Mouse (Mus musculus) CD8-positive naive resting alpha-beta T cell, adult 2 months (primary cell): ENCODE results near the gene Nudt3.
"Not testable (repeated sequence)": the region's sequence is repeated elsewhere in the genome, so short reads cannot be mapped to it uniquely, and the experiment has no call there.

Experiments used
- DNase-seq, 2 experiments: peaks; one replicate each; pipeline ENCODE4 v3.0.0; 2022; ENCODE audit warnings: low read depth in 2 of 2, low spot score in 2 of 2

Gene Nudt3

GRCm38 (mm10) chr17:27623360-27624326 is at the start of gene Nudt3:
Gene Nudt3 (minus strand): TSS chr17:27623495.
- peak; percentile 84 to 86 for DNase-seq

GRCm38 (mm10) chr17:27671720-27672119 is 48.4 kb upstream of the Nudt3 start:
- DNase-seq = no peak

- DNase-seq = no peak
Observed at GRCm38 (mm10) chr17:27658767-27659166, 35.5 kb upstream of the Nudt3 start.

DNA sequence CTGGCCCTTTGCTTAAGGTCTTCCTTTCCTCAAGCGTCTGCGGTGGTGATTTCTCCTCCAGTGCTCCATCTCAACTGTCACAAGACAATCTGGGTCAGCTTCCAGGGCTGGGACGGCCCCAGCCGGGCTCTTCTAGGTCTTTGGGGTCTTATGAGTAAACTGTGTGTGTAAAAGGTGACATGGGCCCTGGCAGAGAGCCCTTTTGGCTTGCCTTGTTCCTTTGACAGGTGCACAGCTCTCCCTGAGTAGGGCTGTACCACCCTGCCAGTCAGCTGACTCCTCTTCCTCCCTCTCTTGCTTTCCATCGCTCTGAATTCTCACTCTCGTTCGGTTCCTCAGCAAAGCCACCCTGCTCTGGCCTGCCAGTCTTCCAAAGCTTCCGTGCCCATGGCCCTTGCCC is 33.8 kb upstream of the Nudt3 start:
- no peak for DNase-seq

GRCm38 (mm10) chr17:27656414-27656813 is 33.1 kb upstream of the Nudt3 start:
- no peak for DNase-seq

DNA sequence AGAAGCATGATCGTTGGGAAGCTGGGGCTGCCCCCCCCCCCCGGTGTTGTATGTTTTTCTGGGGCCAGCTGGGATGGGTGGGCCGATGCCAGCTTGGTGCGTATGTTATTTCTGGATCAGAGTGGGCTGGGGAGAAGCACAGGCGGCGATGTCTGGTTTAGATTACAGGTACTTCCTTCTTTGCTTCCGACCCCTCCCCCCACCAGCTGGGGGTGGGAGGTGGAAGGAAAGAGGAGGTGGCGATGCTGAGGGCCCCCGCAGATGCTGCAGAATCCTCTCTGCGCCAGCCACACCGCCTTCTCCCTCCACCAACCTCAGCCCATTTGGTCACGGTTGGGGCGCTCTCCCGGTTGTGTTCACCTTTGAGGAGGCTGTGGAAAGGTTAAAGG is 32.7 kb upstream of the Nudt3 start:
- DNase-seq = peak; percentile 13 to 42

DNA sequence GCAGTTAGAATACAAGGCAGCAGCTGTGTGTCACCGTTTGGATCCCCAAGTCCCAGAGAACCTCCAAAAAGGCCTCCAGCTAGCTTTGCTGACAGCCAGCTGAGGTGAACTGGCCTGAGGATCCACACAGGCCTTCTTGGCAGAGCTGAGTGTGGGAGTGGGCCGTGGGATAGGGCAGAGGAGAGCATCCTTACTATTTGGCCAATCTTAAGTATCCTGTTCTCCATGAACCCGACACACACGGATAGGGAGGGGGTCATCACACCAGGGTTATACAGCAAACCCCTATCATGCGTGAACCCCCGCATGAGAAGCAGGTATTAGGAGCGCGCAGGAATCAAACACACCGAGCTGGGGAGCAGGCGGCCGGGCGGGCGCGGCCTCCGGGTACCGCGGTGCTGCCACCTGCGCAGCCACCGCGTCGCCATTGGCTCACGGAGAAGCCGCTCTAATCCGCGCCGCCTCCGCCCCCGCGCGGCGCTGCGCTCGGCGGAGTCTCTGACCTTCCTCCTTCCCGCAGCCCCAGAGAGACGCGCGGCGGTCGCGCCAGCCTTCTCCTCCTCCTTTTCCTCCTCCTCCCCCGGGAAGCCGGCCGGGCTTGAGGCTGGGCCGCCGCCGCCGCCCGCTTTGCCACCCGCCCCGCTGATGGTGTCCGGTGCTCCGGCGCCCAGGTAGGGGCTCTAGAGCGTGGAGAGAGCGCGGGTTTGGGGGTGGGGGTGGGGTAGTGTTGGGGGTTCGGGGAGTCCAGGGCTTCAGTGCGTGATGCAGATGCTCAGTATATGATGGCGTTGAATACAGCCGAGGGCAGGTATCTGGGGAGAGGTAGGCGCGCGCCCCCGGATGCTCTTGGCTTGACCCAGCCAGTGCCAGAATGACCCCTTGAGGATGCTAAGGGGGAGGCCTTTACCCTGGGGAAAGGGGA is 32.1 kb upstream of the Nudt3 start, which contains the start of gene Pacsin1:
Gene Pacsin1 (plus strand): TSS at position 421 of the 922 bp plus-strand sequence.
- DNase-seq = peak; percentile 41 to 47

DNA sequence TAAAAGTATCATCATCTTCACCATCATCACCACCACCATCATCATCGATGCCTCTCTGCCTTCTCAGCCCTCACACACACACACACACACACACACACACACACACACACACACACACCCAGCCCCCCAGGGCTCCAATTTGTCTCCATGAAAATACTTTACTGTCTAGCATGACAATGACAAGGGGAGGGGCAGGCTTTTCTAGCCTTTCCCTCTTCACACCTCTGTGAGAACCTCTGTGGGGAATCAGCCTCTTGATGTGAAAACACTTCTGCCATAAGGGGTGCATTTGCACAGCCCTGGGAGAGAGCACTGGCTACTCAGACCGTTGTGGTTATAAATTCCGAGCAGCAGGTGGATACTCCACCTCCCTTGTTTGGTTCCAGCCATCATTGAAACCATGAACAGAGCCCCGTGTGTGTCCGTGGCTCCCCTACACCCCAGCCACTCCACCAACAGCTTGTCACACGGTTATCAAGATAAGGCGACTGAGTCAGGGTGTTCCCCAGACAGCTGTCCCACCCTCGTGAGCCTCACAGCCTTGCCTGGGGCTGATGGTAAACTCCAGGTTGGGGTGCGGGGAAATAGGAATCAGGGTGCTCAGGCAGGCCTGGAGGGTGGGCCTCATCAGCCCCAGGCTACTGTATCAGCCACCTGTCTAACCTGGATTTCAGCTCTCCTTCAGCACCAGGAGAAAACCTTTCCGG is 30.1 kb upstream of the Nudt3 start:
- no peak for DNase-seq

DNA sequence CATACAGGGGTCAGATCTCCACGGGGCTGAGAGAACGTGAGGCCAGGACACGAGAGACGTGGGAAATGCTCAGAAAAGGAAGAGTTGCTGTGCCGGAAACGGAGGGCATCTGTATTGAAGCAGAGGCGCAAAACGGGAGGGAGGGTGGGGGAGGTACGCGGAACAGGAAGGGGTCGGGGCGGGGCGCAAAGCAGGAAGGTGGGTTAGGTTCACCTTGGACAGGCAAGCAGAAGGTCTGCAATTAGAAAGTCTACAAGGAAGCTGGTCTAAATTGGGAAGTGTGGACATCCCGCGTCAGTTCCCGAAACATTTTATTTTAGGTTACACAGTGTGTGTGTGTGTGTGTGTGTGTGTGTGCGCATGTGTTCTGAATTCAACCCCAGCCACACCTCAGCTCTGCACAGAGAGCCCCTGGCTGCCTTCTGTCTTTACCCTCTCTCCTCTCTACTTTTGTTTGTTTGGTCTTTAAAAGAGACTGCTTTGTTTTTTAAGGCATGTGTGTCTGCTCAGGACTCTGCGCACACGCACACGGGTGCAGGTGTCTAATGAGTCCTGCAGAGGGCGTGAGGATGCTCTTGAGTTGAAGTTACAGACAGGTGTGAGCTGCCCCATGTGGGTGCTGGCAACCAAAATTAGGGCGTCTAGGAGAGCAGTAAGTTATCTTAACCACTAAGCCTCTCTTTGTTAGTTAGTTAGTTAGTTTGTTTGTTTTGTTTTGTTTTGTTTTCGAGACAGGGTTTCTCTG is 28.9 kb upstream of the Nudt3 start:
- DNase-seq = no peak

DNA sequence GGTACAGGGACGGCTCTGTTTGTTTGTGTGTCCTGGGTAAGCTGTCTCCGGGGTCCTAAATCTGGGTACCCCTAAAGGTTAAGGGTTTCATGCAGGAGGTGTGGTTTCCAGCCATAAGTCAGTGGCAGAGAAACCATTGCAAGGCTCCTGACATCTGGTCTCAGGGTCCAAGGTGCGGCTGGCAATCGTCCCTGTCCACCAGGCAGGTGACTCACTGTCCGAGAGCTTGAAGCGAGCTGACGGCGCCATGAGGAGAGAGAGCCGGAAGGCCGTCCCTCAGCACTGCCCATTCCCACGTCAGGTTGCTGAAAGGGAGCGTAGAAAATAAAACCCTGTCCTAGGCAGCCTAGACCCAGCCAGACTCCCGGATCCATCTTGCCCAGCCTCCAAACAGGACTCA is 27.3 kb upstream of the Nudt3 start:
- DNase-seq = no peak

- peak; percentile 69 to 81 for DNase-seq
Observed at GRCm38 (mm10) chr17:27650160-27650559, 26.9 kb upstream of the Nudt3 start.

- no peak for DNase-seq
Observed at GRCm38 (mm10) chr17:27645807-27646206, 22.5 kb upstream of the Nudt3 start.

- no peak for DNase-seq
Observed at GRCm38 (mm10) chr17:27644572-27644971, 21.3 kb upstream of the Nudt3 start.

DNA sequence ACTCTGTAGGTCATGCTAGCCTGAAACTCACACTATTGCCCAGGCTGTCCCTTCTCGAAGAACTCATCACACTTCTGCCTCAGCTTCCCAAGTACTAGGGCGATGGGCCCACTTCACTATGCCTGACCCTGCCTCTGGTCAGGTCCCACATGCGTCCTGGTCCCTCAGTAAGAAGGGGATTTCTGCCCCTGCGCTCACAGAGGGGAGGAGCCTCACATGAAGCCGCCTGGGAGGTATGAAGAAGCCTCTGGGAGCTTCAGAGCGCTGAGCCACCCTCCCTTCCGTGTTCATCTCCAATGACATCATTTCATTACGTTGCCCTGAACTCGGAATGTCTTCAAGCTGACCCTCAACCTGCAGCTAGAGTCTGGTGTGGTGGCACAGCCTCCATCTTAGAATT is 20.5 kb upstream of the Nudt3 start:
- DNase-seq = no peak

GRCm38 (mm10) chr17:27643101-27643500 is 19.8 kb upstream of the Nudt3 start:
- DNase-seq = no peak

GRCm38 (mm10) chr17:27642491-27643062 is 19.3 kb upstream of the Nudt3 start:
- DNase-seq = no peak

DNA sequence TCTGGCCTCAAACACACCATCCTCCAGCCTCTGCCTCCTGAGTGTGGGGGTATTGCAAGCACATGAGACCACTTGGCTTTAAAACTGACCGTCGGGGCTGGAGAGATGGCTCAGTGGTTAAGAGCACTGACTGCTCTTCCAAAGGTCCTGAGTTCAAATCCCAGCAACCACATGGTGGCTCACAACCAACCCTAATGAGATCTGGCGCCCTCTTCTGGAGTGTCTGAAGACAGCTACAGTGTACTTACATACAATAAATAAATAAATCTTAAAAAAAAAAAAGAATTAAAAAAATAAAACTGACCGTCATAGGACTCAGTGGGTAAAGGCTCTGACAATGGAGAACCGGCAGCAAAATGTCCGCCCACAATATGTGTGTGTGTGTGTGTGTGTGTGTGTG is 16.6 kb upstream of the Nudt3 start:
- DNase-seq = not testable (repeated sequence)

DNA sequence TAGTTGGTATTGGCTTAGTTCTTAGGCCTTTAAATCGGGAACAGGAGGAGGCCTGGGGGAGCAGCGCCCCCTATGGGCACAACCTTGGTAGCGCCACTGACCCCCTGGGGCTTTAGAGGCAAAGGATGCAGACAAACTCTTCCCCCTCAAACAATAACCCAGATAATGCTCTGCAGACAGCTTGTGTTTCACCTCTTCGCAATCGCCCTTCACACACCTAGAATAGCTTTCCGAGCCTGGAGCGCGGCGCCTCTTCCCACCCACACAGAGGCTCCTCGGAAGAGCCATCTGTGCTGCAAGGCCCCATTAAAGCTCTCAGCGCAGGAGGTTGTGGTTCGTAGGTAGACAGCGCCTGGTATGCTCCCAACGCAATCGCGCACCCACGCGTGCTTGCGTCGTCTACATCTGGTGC is 15.6 kb upstream of the Nudt3 start:
- DNase-seq = peak in 1 of 2 experiments; percentile 44

DNA sequence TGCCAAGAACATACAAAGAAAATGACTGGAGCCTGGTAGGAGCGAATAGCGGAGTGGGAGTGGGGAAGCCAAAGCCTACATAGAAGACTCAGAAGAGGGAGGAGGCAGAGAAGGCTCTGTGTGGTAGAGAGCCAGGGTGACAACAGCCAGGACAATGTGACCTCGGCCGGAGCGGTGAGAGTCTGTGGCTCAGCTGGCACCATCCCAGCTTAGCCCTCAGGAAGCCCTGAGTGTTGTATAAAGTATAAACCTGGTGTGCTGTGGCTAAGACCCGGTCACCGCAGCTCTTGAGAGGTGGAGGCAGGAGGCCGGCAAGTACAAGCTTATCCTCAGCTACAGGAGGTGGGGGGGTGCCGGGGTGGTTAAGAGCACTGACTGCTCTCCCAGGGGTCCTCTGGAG is 14.0 kb upstream of the Nudt3 start:
- no peak for DNase-seq
